Mouse (Mus musculus) CH12.LX (cell line): ENCODE results near the gene Emc4.

Experiments
- EP300 ChIP-seq: IDR thresholded peaks from 2 replicates; pipeline ENCODE4 v1.6.1; 2011; ENCODE audit warnings: low read length, improper control_type of control experiment
- HCFC1 ChIP-seq: IDR thresholded peaks from 2 replicates; pipeline ENCODE4 v1.6.1; 2012; ENCODE audit warnings: low read depth, mild to moderate bottlenecking, inconsistent platforms, low read length, improper control_type of control experiment

- TF ChIP-seq HCFC1: peak; percentile 63
- TF ChIP-seq EP300: no peak
Measured at GRCm38 (mm10) chr2:112378973-112379898, 11.4 kb upstream of the Emc4 start, which contains the start of gene Katnbl1.
